Mouse (Mus musculus) monocyte, adult 2 months (primary cell): Measurements from ENCODE around the gene Gramd1b.

Experiments used
- DNase-seq, 2 experiments: peaks; one replicate each; pipeline ENCODE4 v3.0.0; 2022; ENCODE audit warnings: low spot score in 2 of 2, low read depth in 1 of 2

Gramd1b gene

DNA sequence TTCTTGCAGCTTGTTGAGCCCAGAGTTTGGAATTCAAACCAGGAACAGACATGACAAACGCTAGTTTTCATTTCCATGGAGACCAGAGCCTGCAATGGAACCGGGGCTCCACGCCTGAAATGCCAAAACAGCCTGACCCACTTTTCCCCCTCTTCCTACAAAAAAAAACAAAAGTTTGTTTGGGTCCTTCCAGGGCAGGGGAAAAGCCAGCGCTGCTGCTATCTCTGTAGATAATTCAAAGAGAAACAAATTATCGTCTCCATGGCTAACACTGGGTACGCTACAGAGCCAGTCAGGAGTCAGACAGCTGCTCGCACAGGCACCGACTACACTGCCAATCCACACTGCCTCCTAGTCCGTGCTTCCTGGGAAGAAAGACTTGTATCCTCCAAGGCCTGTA is 191.6 kb downstream of the Gramd1b start:
- no peak for DNase-seq

DNA sequence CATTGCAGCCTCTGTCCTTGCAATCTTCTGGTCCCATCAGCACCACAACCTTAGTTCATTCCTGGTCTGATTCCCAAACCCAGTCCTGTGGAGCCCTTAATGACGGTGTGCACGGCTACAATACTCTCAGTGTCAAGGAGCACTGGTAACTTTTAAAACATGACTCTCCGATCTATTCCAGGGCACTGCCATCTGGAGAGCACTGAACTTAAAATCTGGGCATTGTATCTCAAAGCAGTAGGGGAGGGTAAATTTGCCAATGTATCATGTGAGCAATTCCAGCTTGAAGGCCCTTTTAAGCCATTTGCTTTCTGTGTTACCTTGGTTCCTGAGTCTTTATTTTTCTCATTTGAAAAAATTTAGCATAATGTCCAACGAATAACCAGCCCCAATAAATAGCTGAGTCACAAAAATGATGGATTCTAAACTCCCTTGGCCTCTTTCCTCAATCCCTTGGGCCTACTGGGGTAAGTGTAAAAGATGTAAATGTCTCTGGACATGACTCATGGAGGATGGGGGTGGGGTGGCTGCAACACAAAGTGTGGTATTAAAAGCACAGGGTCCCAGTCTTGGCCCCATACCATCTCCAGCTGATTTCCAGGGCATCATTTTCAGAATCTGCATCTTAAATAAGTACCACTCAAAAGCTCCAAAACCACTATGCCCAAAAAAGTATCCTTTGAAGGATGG is 193.9 kb downstream of the Gramd1b start:
- DNase-seq, result no peak

- no peak for DNase-seq
Observed at GRCm38 (mm10) chr9:40336701-40337100, 194.5 kb downstream of the Gramd1b start.

- DNase-seq, result no peak
Observed at GRCm38 (mm10) chr9:40334617-40335016, 196.6 kb downstream of the Gramd1b start.

GRCm38 (mm10) chr9:40333649-40334396 is 197.4 kb downstream of the Gramd1b start:
- peak; percentile 30 to 52 for DNase-seq

DNA sequence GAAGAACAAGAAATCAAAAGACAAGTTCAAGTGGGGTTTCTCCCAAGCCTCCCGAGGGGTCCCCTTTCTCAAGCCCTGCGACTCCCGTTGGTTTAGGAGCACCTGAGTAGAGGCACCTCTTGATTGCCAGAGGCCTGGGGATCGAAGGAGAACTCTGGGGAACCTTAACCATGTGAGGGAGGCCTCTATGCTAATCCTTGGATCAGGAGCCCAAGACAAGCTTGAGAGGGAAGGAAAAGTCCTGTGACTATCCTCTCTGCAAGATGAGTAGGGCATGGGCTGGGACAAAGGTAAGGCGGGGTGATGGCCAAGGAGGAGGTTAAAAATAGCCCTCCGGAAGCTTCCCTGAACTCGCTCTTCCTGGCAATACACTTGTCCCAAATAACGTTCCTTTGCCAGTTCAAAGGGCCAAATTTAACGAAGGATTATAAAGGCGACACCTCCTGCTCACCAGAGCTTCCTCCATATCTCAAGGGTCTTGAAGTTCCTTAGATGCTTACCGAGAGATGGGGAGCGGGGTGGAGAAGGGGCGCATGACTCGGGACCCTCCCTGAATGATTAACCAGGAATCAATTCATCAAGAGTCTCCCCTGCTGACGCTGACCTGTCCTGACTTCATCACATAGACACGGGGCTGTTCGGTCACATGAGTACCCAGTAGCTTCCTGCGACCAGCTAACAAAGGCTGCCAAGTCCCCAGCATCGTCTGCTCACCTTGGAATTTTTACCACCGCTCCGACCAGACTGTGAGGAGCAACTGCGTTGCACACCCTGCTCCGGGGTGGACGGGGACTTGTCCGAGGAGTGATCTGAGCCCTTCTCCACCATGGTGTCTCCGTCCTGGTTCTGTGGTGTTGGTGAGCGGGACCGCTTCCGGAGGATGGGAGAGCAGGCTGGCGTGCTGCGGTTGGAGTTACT is 198.2 kb downstream of the Gramd1b start:
- no peak for DNase-seq

DNA sequence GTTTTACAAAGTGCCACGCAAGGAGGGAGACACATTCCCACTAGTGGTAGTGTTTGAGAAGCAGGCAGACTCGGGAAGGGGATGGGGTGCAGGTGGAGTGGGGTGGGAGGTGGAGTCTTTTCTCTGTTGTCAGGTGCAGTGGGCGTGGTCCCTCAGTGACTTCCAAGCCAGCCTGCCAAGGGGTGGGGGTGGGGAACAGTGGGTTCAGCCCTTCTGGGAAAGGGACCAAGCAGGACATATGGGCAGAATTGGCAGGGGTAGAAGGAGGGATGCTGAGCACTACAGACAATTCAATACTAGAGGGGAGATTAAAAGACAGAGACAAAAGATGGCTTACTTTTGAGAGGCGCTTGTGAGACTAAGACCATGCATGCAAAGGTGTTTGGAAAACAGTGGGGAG is 198.9 kb downstream of the Gramd1b start:
- DNase-seq, result no peak

DNA sequence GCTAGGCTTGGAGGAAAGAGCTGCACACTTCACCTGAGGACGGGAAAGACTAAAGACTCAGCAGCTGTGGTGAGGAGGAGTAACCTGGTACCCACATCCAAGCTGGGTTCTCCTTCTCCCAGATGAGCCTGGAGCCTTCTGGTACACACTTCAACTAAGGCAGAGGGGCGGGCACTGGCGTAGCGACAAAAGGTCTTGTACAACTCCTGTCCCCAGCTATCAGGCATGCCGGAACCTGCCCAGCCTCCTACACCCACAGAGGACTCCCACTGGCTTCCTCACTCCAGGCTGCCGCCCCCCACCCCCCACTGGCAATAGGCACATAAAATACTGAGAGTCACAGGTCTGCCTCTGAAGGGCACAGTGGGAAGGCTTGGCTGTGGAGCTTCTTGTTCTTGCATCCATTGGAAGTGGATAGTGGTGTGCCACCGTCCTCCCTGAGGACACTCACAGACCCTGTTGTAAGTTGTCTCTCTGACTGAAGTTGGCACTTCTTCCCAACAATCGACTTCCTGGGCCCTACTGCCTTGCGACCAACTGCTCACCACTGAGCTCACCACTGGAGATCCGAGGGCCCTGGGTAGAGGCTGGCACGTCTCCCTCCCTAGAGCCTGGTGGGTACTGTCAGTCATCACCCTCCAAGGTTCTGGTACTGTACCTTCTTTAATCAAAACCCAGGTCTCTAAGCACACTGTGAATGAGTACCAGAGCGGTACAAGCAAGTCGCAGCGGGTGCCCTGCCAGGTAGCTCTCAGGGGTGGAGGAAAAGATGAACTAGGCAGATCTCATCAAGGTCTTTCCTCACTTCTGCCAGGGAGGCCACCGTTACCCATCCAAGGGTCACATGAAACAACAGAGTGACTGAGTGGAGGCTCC is 199.5 kb downstream of the Gramd1b start:
- DNase-seq, result no peak

DNA sequence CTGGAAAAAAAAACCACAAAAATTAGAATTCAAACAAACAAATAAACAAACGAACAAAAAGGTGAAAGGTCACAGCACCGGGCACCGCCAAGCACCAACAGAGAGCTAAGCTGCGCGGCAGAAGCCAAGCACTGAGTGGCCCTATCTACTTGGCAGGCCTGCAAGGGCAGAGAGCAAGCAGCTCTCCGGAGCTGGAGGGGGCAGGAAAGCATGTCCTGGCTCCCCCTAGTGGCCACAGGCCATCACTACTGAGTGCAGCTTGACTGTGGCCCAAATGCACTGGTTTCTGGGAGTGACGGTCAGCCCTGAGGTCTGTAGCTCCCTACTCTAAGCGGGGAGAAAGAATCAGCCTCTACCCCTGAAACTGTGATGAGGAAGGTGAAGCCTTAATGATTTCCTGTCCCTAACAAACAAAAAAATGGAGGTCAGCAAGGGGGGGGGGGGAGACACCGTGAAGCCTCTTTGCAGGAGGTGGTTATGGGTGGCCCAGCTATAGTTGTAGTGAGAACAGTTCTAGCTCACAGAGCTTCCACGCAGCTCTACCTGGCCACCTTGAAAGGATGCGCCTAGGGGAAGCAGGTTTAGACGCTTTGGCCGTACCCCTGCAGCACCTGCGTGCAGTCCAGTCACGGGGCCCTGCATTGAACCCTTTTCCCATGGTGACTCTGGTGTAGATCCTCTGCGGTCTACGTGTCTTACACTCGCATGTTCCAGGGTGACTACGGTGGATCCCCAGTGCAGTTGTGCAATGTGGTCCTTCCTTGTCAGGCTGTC is 200.4 kb downstream of the Gramd1b start:
- peak; percentile 44 to 65 for DNase-seq

DNA sequence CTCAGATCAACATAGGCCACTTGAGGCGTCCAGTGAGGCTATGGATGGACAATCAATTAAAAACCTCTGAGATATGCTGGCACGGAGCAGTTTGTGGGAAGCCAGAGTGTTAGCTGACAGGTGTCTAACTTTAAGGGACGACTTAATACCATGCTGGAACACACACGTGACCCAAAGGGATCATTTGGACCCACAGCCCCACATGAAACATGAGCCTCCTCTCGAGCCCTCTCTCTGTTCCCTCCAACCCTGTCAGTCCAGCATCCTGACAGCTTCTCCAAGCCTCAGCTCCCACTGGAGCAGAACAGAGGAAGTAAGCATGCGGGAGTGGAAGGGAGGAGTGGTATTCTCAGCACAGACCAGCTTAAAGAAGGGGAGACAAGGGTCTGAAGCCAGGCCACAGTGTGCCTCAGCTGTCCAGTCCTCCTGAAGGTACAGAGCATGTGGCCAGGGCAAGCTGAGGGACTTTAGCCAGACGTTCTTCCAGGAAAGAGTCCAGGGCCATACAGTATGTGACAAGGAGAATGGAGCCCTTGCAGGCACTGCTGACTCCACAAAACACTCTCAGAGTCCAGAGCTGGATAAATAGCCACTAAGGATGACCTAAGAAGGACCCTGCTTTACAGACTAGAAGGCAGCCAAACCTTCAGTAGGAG is 204.8 kb downstream of the Gramd1b start:
- no peak for DNase-seq

DNA sequence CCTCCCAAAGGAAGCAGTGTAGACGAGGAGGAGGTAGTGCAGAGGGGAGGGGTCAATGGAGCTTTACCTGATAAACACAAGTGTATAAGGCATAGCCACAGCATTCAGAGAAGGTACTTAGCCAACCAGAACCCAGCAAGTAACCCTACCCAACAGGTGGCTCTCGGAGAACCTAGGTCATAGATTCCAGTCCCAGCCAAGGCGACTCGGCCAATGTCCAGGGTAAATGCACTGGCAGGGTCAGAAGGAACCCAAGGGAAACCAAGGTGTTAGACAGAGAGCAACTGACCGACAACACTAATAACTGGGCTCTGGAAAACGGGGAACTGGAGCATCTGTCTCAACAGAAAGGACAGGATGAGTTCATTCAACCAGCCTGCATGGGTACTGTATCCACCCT is 206.4 kb downstream of the Gramd1b start:
- DNase-seq, result no peak

DNA sequence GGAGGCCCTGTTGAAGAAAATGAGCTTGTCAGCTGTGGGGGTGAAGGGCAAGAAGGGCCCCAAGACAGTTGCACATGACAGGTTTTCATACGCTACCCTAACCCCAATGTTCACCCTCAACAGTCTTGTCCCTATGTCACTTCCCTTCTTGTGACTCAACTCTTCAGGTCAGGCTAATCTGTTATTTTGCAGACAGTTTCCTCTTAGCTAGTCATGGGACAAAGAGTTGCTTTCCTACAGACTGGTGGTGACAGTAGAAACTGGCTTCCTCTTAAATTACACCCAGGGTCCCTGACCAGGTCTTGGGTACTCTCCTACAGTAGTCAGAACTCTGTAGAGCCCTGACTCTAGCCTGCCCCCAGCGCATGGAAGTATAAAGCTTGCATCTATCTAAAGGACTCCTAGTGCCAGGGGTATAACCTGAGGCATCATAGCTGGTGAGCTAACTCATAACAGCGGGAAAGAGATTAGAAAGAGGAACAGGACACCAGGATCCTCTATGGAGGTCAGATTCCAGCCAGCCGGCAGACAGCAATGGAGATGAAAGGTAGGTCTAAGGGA is 206.9 kb downstream of the Gramd1b start:
- no peak for DNase-seq

DNA sequence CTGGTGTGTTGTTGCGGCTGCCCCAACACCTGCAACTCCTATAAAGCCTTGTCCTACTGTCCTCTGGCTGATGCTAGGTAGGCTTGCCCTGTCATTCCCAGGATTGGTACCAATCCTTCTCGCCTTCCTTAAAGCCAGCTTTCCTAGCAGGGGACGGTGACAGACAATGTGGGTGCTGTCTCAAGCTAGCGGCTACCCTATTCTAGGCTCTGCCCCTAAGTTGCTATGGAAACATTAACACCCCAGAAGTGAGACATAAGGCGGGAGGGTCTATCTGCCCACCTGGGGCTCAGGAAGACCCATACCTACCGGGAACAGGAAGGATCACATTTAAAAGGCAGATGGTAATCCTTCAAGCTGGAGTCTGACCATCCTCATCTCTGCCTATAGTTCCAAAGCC is 207.4 kb downstream of the Gramd1b start:
- DNase-seq, result no peak

GRCm38 (mm10) chr9:40323171-40323570 is 208.0 kb downstream of the Gramd1b start:
- DNase-seq, result no peak

GRCm38 (mm10) chr9:40322372-40322771 is 208.8 kb downstream of the Gramd1b start:
- no peak for DNase-seq

GRCm38 (mm10) chr9:40321668-40322003 is 209.5 kb downstream of the Gramd1b start:
- DNase-seq, result no peak

DNA sequence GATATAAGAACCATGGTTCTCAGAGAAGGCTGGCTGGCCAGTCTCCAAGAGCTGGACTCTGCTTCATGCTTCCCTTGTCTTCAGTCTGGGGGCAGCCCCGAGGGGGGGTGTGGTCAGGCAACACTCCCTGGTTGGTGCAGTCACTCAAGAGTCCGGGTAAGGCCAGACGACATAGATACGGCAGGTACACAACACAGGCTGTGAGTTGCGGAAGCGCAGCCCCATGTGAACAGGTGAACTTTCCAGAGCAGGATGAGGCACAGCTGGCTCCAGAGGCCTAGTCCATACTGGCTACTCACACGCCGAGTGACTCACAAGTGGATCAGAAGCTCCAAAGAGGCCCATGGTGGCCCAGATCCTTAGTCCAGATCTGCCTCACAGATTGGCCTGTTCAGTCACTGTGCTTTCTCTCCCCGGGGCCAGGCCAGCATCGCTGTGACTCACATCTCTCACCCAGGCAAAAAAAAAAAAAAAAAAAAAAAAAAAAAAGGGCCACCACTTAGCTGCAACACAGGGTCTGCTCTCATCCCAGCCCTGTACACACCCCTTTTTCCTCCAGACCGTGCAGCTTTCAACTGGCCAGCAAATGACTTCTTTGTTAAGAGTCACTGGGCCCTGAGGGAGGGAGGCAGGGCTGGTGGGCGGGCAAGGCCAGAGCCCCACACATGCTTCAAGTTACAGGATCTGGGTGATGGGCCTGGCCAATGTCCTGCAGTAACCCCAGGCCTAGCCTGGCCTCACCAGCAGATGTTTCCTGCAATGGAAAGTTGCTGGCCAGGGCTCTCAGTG is 210.1 kb downstream of the Gramd1b start:
- DNase-seq, result peak in 1 of 2 experiments; percentile 24

DNA sequence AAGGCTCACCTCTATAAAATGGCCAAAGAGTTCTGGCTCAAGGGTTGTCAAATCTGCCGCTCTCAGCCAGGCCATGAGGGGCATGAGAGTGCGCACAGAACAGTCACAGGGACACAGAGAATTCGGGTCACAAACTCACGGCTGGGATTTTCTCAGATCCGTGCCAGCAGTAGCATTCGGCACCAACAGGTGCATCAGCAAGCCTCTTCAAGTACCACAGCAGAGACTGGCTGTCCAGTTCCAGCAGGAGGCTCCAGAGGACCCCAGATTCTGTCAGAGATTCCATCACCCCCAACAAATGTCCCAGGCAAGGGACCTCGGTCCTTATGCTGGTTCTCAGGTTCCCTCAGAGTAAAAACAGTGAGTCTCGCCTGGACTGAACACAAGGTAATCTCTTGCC is 210.8 kb downstream of the Gramd1b start:
- no peak for DNase-seq
